Mouse (Mus musculus) lung, embryonic 15.5 days (tissue): ENCODE measurements at regions not wholly inside any gene's neighbourhood (a gene's known extent, or its start where the extent isn't known, plus 50 kb on each side); places are given as distances from the start of the nearest gene placed in this dataset.
A peak's percentile ranks its signal among the peaks of the same experiment; 100 is the strongest.
"Not testable (repeated sequence)": the region's sequence is repeated elsewhere in the genome, so short reads cannot be mapped to it uniquely, and the experiment has no call there.

Source experiments
- ATAC-seq: fragments of 200-750 bp; cut with Nextera tagmentation; 2 replicates; pipeline ENCODE4 v1.8.0; 2017; ENCODE audit warnings: moderate number of reproducible peaks, borderline replicate concordance; ENCODE audit not compliant: low FRiP score, low TSS enrichment; ENCODE audit errors: extremely low read depth
- H3K27ac ChIP-seq: fragments of 300-500 bp; sonication (generic); 2 replicates; pipeline ENCODE4 v1.5.1; 2015; ENCODE audit warnings: moderate library complexity, mild to moderate bottlenecking, inconsistent platforms
- H3K27me3 ChIP-seq: fragments of 300-500 bp; sonication (generic); 2 replicates; pipeline ENCODE4 v1.6.1; 2015; ENCODE audit warnings: inconsistent platforms
- H3K36me3 ChIP-seq: fragments of 300-500 bp; sonication (generic); 2 replicates; pipeline ENCODE4 v1.6.1; 2015; ENCODE audit warnings: inconsistent platforms
- H3K4me1 ChIP-seq: fragments of 300-500 bp; sonication (generic); 2 replicates; pipeline ENCODE4 v1.6.1; 2015; ENCODE audit warnings: inconsistent platforms
- H3K4me2 ChIP-seq: fragments of 300-500 bp; sonication (generic); 2 replicates; pipeline ENCODE4 v1.6.1; 2015; ENCODE audit warnings: inconsistent platforms, mild to moderate bottlenecking, moderate library complexity
- H3K4me3 ChIP-seq: fragments of 300-500 bp; sonication (generic); 2 replicates; pipeline ENCODE4 v1.5.1; 2015; ENCODE audit warnings: mild to moderate bottlenecking, inconsistent platforms
- H3K9ac ChIP-seq: fragments of 300-500 bp; sonication (generic); 2 replicates; pipeline ENCODE4 v1.6.1; 2015; ENCODE audit warnings: inconsistent platforms
- H3K9me3 ChIP-seq: fragments of 300-500 bp; sonication (generic); 2 replicates; pipeline ENCODE4 v1.6.1; 2016; ENCODE audit warnings: inconsistent platforms
- WGBS: fragments of 180-500 bp; shearing (Covaris S2); methylation state at CpG from one replicate; pipeline ENCODE4 v1.1.7; 2015; 5-methylcytosine and 5-hydroxymethylcytosine counted together

DNA sequence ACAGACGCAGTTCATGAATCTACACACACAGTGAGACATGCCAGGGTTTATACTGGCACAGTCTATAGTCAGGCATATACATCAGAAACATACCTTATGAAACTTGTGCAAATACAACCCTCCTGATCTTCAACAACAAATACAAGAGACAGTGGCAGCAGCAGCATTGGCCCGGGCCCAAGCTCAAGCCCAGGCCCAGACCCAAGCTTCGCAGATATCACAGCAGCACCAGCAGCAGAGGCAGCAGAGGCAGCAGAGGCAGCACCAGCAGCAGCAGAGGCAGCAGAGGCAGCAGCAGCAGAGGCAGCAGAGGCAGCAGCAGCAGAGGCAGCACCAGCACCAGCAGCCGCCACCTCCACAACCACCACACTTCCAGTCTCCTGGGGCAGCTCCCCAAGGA, 80.0 kb downstream of the Samd9l start:
- no peaks in the 10 kb centered on the region for H3K27me3 ChIP-seq
- H3K4me1 ChIP-seq: no peaks in the 10 kb centered on the region
- H3K27ac ChIP-seq: no peak overlapping the region
- peak; percentile 55; the same call in 1 of the 2 replicates for ATAC-seq
- H3K4me3 ChIP-seq: no peak overlapping the region
- no peaks in the 10 kb centered on the region for H3K36me3 ChIP-seq
- no peak overlapping the region for H3K9ac ChIP-seq
- 62% methylated on average over 4 of the region's 4 CpGs for WGBS
- no peaks in the 10 kb centered on the region for H3K9me3 ChIP-seq
- no peak overlapping the region for H3K4me2 ChIP-seq

DNA sequence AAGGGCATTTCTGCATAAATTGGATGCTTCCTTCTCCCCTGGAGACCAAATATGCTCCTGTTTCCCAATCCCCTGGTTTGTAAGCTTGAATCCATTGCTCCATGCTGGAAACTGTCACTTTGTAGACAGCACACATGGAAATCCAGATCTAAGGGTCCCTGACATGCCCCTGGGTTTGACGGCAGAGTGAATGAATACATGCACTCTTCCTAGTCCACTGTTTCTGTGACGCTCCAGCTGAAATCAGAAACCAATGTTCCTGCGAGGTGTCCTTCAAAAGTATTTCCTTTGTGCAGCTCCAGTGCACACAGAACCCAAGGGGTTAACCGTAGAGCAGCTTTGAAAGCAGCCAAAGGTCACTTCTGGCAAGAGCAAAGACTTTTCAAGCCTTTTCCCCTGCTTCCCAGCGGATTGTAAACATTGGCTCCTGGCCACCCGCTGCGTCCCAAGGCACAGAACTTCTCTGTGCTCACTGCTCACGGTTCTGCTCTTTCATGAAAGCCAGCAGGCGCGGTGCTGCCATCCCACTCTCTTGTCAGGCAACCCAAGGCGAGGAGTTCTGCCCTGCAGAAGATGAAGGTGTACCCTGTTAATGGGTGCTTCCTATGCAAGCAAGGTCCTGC, 91.7 kb downstream of the Samd9l start:
- H3K9ac ChIP-seq, H3K36me3 ChIP-seq, H3K9me3 ChIP-seq, H3K4me3 ChIP-seq, H3K27me3 ChIP-seq: not testable (repeated sequence)
- Histone ChIP-seq H3K4me1 (peaks cover 16% of the 10 kb centered on the region), H3K27ac (peak overlapping the region; percentile 76), H3K4me2 (peak overlapping the region; percentile 31)
- 2% methylated on average over 11 of the region's 11 CpGs for WGBS
- peak; percentile 95 for ATAC-seq

DNA sequence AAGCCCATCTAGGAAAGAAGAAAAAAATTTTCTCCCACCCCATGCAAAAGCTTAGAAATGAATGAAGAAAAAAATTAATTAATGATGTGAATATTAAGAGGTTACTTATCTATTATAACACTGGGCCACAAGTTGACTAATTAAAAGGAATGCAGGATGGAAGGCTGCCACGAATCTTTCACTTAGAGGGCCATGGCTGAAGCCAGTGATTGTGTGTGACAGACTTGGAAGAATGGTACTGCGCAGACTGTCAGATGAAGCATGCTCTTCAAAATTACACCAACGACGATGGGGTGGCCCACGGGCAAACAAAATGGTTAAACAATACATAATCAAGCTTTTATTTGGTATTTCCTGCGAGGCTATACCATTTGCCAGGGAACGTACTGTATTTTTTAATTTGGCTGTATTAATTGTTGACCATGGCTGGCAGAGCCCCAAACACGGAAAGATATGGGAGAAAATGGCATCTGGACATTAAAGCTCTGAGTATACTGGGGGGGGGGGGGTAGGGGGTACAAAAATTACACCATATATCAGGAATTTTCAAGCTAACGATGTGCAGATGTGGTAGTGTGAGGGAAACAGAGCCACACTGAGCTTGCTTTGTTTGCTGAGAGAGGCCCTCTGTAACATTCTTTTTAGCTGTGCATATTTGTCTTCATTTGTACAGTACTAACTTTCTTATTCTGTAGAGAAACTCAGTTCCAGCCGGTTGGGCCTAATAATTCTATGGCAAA, 94.3 kb downstream of the Samd9l start:
- H3K4me3 ChIP-seq, H3K27me3 ChIP-seq, H3K9ac ChIP-seq, H3K9me3 ChIP-seq, ATAC-seq, H3K36me3 ChIP-seq, H3K4me2 ChIP-seq: not testable (repeated sequence)
- Histone ChIP-seq H3K27ac (peak overlapping the region; percentile 59), H3K4me1 (peaks cover 16% of the 10 kb centered on the region)
- WGBS: 15% methylated on average over 10 of the region's 10 CpGs

DNA sequence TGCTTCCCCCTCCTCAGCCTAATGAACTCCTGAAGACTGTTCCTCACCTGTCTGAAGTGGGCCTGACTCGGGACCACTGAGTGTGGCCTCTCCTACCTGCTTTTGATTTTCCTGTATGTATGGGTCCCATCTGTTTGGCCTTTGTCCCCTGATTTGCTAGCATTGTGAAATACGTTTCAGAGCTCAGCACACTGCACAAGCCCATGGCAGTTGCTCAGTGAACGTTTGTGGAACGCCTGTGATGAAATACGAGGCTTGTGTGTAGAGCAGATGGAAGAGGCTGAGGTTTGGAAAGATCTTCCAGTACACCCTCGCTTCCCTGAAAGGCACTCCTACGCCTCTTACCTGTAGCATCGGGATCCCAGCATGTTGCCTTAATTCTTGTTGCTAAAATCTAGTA, 106.1 kb downstream of the Samd9l start:
- not testable (repeated sequence) for H3K4me3 ChIP-seq
- 73% methylated on average over 8 of the region's 8 CpGs for WGBS

DNA sequence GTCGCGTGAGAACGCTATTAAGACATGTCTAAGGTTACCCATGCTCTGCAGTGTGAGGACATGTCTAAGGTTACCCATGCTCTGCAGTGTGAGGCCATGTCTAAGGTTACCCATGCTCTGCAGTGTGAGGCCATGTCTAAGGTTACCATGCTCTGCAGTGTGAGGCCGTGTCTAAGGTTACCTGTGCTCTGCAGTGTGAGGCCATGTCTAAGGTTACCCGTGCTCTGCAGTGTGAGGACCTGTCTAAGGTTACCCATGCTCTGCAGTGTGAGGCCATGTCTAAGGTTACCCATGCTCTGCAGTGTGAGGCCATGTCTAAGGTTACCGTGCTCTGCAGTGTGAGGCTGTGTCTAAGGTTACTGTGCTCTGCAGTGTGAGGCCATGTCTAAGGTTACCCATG, 107.4 kb downstream of the Samd9l start:
- not testable (repeated sequence) for H3K9ac ChIP-seq, H3K4me1 ChIP-seq, H3K27me3 ChIP-seq, H3K4me2 ChIP-seq, H3K9me3 ChIP-seq, H3K27ac ChIP-seq, H3K36me3 ChIP-seq, H3K4me3 ChIP-seq, ATAC-seq
- WGBS: 97% methylated on average over 6 of the region's 6 CpGs

More for the DNA sequence above, 106.1 kb downstream of the Samd9l start:
- H3K27ac ChIP-seq, H3K4me2 ChIP-seq, ATAC-seq, H3K9me3 ChIP-seq, H3K4me1 ChIP-seq, H3K27me3 ChIP-seq, H3K36me3 ChIP-seq, H3K9ac ChIP-seq: not testable (repeated sequence)

DNA sequence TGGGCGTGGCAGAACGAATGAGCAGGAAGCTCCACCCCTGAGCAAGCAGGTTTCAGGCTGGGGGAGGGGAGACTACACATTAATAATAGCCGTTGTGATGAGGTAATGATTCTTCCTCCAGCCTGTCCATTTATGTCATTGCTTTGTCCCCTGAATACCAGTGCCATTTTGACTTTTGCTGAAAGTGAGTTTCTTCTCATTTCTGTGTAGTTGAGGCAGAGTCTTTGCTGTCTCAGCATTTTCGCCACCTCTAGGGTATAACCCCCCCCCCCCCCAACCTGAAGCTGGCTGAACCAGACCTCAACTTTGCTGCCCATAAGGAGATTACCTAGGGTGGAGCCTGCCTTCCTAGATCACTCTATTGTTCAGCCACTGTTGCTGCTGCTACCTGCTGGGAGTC, 130.6 kb downstream of the Samd9l start:
- H3K27ac ChIP-seq, H3K4me1 ChIP-seq, H3K4me3 ChIP-seq, H3K4me2 ChIP-seq, H3K9me3 ChIP-seq, H3K36me3 ChIP-seq, H3K9ac ChIP-seq, H3K27me3 ChIP-seq, ATAC-seq: not testable (repeated sequence)
- WGBS: 73% methylated on average over 4 of the region's 4 CpGs

DNA sequence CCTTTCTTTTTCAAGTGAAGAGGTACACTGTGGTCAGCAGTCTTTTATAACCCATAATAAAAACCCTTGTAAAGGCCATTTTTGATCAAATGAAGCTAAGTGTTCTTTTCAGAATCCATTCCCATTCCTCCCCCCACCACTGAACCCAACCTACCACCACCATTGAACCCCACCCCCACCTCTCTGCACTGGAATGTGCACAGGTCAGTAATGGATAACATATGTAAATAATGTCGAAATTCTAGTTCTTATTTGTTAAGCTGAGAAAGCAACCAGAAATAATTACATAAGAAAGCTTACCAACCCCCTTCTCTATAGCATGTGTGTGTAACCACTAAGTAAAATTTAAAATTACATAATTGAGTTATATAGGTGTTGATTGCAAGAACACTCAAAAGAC, 133.9 kb downstream of the Samd9l start:
- not testable (repeated sequence) for H3K4me1 ChIP-seq, H3K9ac ChIP-seq, H3K36me3 ChIP-seq, H3K4me3 ChIP-seq, H3K4me2 ChIP-seq, H3K9me3 ChIP-seq, H3K27ac ChIP-seq, H3K27me3 ChIP-seq
- 23% methylated on average over 1 of the region's 1 CpGs for WGBS
- ATAC-seq: peak; percentile 69; the same call in 1 of the 2 replicates
